Mouse (Mus musculus) megakaryocyte progenitor cell, adult 5-6 weeks (primary cell): ENCODE measurements at regions not wholly inside any gene's neighbourhood (a gene's known extent, or its start where the extent isn't known, plus 50 kb on each side); places are given as distances from the start of the nearest gene placed in this dataset.

Source experiments
- ATAC-seq: replicated peaks from 2 replicates; pipeline ENCODE4 v1.8.0; 2016; ENCODE audit warnings: mild to moderate bottlenecking, moderate TSS enrichment, inconsistent platforms; ENCODE audit not compliant: poor library complexity

DNA sequence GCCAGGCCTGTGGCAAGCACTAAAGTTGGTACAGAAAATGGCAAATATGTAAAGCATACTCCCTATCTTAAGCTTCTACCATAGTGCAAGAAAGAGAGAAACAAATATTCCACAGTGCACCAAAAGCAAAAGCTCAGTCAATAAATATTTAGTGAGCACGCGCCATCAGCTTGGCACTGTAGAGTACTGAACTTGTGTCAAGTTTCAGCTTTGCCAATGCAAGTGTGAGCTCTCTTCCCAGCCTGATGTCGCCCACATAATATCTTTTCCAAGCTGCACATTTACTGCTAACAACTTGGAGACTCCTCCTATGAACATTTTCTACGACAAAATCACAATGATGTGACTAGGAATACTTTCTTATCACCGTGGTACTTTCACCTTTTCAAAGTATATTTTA, 190.8 kb upstream of the Rora start:
- ATAC-seq: no peak

DNA sequence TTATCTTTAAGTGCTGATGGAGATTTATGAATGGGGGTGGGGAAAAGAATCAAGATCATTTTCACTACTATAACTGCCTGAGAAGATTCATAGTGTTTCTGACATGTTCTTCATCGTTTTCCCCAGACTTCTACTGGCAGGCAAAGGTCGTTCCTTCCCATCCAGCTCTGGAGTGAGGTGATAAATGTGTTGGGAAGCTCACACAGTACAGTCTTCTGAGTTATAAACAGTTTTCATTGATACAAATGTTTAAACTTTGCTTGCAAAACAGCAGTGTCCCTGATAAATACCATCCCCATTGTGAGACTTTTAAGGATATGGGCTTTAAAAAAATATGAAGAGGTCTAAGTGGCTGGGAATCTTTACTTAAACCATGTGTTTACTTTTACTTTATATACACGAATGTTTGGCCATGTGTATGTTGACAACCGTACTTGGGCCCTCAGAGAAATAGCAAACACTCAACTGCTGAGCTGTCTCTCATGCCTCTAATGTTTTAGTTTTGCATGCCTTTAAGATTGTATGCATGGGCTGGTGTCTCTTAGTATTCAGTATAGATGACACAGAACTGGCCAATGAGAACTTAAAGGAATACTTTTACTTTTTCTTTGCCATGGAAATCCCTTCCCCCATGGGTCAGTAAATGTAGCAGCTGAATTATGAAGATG, 189.8 kb upstream of the Rora start:
- no peak for ATAC-seq

DNA sequence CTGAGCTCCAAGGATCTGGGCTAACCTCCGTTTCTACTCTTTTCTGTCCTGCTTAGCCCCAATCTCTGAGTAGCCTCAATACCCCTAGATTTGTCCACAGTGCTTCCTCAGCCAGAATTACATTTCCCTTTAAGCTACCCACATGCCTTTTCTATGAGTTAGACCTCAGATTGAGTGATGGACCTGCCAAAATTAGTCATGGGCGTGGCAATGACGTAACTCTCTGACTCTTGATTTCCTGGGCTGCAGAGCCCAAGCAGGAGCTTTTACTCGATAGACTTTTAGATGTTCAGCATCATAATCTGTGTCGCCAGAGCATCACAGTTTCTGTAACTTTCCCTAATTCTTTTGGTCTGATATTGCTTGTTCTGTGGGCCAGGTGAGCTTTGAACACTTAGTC, 186.9 kb upstream of the Rora start:
- no peak for ATAC-seq

DNA sequence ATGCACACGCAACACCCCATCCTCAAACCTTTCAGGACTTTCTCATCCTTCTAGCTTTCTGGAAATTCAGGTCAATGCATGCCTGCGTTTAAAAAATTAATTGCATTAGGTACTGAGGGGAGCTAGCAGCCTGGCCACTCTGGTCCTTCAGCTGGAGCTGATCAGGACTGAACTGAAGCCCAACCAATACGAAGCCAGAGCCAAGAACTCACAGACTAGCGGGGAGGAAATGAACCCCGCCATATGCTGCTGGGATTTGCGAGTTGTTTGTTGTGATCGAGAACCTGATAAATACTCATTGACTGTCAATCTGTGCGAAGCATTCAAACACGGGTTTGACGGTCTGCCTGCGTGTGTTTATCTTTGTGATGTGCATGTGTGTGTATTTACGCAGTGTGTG, 177.2 kb upstream of the Rora start:
- ATAC-seq: no peak

DNA sequence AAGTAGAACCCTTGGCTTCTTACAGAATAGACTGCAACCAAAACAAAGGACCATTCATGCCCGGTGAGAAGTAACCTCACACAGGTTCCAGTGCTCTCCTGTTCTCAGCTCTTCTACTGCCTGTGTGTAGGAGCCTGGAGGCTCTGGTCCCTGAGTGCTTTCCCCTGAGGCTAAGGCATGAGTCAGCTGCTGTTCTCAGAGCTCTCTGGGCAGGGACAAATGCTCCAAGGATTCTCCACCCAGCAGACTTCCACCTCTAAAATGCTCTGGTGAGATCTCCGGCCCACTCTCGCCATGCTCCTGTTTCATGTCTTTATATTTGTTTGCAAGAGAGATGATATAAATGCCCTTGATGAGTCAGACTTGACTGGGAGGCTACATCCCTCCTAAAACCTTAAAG, 176.1 kb upstream of the Rora start:
- no peak for ATAC-seq

DNA sequence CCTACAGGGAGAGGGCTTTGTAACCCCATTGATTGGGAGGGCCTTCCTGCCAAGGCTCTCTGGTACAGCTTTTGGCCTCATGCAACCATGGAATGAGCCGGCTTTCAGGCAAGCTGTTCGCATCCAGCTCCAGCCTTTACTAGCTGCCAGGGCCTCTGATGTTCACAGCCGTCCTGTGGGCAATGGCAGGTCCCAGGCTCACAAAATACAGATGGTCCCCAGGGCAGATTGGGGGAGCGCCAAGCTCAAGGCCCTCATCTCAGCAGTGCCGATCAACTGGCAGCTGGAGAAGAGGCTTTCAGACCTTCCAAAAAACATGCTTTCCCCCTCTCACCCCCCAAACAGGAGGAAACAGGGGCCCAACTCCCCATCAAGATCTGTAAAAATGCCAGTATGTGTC, 166.9 kb upstream of the Rora start:
- ATAC-seq: no peak

DNA sequence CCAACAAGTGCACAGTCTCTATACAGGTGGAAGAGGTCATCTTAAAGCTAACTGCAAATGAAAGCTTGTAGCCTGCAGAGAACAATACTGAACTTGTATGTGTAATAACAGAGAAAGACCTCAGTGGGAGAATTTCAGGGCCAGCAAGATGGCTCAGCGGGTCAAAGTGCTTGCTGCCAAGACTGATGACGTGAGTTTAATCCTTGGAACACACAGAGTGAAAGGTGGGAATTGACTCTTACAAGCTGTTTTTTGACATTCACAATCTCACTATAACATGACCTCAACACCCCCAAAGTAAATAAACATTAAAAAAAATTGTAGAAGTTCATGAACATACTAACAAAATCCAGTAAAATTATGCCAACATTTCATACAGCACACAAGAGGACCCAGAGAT, 162.4 kb upstream of the Rora start:
- no peak for ATAC-seq

DNA sequence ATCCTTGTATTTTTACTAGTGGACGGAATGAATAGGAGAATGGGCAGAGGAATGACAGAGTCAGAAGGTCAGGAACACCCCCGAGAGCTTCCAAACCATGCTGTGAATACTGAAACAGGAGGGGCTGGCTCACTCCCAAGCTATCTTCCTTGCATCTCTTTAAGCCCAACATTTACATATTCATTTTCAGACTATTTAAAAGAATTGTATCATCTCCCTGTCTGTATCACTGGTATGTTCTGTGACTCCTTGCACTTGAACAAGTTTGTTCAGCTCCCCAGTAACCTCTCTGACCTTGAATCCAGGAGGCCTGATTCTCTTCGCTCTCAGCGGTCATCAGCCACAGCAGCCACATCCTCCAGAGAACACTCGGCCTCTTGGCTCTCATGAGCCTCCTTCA, 132.4 kb upstream of the Rora start:
- ATAC-seq: no peak

DNA sequence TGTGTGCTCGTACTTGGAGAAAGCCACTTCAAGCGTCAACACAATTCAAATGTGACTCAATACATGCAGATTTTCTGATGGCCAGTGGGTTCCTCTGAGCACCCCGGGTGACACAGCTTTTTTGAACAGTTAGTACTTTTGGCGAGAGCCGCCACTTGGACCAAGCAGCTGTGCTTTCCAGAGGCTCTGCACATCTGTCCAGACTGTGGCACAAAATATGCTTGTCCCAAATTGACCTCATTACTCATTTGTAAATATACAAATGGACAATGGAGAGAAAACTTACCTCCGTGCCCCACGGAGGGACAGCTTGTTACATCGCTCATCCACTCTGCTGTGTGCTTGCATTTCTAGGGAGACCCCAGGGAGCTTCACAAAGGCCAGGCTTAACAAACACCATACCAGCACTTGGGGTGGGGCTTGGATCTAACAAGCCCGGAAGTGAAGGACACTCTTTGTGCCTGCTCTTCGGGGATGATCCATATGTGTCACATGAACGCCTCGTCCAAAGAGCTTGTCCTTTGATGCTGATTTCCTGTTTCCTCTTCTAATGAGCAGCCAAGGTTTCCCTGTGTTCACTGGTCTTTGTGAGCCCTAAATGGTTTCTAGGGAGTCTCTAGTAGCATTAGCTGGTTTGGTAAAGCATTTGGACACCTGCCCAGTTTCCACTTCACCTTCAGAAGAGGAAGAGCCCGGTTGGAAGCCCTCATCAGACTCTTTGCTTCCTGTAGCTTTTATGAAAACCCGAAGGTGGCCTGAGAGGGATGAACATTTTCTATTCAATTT, 91.6 kb upstream of the Rora start:
- no peak for ATAC-seq

DNA sequence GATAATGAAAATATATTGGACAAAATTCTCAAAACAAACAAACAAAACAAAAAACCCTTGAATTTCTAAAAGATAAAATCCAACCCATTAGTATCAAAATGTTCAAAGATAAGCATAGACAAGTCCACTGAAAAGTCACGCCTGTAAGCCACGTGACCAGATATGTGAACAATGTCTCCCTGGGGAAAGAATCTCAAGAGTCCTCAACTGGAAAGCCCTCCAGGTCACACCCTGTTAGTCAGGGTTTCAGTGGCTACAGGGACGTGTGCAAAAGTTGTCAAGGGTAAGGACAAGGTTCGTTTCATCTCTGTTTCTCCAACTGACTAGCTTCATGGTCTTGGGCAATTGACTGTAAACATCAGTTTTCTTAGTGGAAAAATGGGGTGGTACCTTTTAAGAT, 90.4 kb upstream of the Rora start:
- no peak for ATAC-seq

DNA sequence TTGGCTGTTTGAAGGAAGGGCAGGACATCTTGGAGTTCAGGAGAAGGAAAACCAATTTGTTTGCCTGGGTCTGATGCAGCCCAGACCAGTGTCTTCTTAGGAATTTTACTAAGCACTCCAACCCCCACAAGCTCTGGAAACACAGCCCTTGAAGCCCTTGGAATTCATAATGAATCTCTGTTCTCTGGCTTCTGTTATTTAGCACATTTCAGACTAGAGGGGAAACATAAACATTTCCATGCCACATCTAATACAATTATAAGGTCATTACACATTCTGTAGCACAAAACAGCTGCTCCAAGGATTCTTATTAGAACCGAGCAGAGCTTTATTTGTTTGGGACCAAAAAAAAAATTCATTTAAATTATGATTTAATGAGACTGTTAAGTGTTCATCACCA, 67.8 kb upstream of the Rora start:
- ATAC-seq: no peak

DNA sequence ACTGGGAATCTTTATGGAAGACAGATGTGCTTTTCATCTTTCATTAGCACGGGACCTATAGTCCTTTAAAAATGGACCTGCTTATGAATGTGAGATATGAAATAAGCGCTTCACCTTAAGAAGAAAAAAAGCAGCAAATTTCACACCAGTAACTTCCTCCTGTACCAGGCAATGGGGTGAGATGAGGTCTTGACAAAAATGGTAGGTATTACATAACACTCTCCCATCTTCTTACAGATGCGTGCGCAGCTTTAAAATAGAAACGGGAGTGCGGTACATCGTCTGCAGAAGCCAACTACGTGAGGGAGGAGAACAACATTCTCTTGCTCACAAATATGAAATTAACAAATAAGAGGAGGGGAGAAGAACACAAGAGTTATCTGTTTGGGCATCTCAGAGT, 62.6 kb upstream of the Rora start:
- no peak for ATAC-seq

DNA sequence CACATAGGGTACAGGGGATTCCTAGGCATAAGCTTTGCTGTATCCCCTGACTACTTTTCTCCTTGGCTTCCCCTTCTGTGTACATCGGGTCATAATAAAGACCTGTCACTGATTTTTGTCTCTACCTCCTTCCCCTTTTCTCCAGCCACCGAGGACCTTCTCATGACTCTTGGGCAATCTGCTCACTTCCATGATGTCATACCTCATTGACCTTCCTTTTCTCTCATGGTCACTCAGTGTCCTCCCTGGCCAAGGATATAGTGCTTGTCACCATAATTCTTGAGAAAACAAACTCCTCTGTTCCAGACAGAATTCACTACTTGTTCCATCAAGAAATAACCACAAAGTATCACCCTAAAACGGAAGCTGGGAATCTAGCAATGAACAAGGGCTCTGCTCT, 60.6 kb upstream of the Rora start:
- ATAC-seq: no peak

DNA sequence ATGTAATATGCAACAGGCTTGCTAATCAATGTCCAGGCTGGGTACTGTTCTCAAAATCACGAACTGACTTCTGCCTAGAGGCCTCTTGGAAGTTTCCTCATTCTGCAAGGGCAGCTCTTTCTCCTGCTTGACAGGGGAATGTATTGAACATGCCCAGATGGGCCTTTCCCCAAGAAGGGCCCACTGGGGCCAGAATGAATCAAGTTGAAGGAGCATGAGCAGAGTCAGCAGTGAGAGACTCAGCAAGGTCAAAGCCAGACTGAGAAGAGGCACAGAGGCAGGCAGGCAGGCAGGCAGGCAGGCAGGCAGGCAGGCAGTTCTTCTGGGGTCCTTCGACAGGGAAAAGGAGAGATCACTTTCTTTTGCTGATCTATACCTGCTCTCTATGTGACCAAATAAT, 59.0 kb upstream of the Rora start:
- no peak for ATAC-seq
